Mouse (Mus musculus) frontal cortex, adult (tissue): Measurements from ENCODE around the gene Slc4a7.
"Not testable (repeated sequence)": the region's sequence is repeated elsewhere in the genome, so short reads cannot be mapped to it uniquely, and the experiment has no call there.

Experiments
- ATAC-seq: cut with Nextera tagmentation; 2 replicates; pipeline ENCODE4 v1.9.2; 2017; ENCODE audit warnings: mild to moderate bottlenecking, moderate library complexity, mixed read lengths; ENCODE audit not compliant: low TSS enrichment

Gene Slc4a7

GRCm38 (mm10) chr14:14800332-14800731 is 98.3 kb downstream of the Slc4a7 start:
- ATAC-seq: no peak

- no peak for ATAC-seq
Measured at GRCm38 (mm10) chr14:14800810-14801209, 98.7 kb downstream of the Slc4a7 start.

- ATAC-seq: not testable (repeated sequence)
Measured at GRCm38 (mm10) chr14:14803115-14803514, 101.0 kb downstream of the Slc4a7 start, which contains the start of gene Nek10. Gene Nek10, plus strand, starts transcription at chr14:14803415.

- ATAC-seq: peak; percentile 83; the same call in 1 of the 2 replicates
Measured at GRCm38 (mm10) chr14:14803921-14804517, 101.9 kb downstream of the Slc4a7 start.

- ATAC-seq: no peak
Measured at GRCm38 (mm10) chr14:14804518-14805212, 102.6 kb downstream of the Slc4a7 start.

- peak; percentile 38; the same call in 1 of the 2 replicates for ATAC-seq
Measured at GRCm38 (mm10) chr14:14832520-14833240, 130.6 kb downstream of the Slc4a7 start.

- ATAC-seq: no peak
Measured at GRCm38 (mm10) chr14:14833498-14833897, 131.4 kb downstream of the Slc4a7 start.

GRCm38 (mm10) chr14:14834266-14834665 is 132.2 kb downstream of the Slc4a7 start:
- peak; percentile 62 for ATAC-seq

- peak; percentile 58 for ATAC-seq
Measured at GRCm38 (mm10) chr14:14837627-14838026, 135.5 kb downstream of the Slc4a7 start.

- ATAC-seq: no peak
Measured at GRCm38 (mm10) chr14:14838109-14838508, 136.0 kb downstream of the Slc4a7 start.

GRCm38 (mm10) chr14:14842734-14843530 is 140.9 kb downstream of the Slc4a7 start:
- ATAC-seq: no peak
